Mouse (Mus musculus) ovary, postnatal 36 days (tissue): ENCODE measurements at regions not wholly inside any gene's neighbourhood (a gene's known extent, or its start where the extent isn't known, plus 50 kb on each side); places are given as distances from the start of the nearest gene placed in this dataset.
A peak's percentile ranks its signal among the peaks of the same experiment; 100 is the strongest.
"Not testable (repeated sequence)": the region's sequence is repeated elsewhere in the genome, so short reads cannot be mapped to it uniquely, and the experiment has no call there.

ENCODE experiments used
- DNase-seq: peaks from one replicate; pipeline ENCODE4 v3.0.0; 2022; ENCODE audit warnings: low spot score, mixed read lengths

DNA sequence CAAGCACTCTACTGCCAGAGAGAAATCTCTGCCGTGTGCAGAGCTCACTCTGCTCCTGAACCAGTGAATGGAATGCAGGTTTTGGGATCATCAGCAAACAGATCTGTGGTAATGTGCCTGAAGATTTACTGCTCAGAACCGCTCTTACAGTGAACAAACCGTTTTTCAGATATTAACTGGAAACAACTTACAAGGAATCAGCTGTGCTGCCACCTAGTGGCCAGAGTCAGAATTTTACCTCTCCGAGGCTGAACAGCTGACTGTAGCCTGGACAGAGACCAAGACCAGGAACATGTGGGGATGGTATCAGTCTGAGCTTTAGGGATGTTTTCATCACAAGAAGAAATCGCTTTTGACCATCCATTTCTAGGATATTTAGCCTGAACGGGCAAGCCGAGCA lies 65.3 kb downstream of the Gm15023 start:
- DNase-seq = not testable (repeated sequence)

DNA sequence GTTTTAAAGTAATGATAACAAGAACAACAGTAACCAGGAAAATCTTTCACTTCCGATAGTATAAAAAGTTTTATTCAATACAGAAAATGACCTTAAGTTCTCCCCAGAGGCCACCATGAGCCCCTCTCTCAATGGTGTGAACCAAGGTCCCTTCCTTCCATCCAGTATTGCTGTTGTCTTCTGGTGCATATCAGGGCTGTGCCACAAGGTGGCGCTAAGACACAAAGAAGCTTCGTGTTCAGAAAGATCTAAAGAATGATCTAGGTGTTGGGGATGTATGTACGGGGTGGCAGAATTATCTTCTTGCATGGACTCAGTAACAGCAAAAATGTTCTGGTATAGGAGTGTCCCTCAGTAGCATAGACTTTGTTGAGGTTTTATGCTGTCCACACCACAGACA lies 66.6 kb downstream of the Gm15023 start:
- peak; percentile 10 for DNase-seq

DNA sequence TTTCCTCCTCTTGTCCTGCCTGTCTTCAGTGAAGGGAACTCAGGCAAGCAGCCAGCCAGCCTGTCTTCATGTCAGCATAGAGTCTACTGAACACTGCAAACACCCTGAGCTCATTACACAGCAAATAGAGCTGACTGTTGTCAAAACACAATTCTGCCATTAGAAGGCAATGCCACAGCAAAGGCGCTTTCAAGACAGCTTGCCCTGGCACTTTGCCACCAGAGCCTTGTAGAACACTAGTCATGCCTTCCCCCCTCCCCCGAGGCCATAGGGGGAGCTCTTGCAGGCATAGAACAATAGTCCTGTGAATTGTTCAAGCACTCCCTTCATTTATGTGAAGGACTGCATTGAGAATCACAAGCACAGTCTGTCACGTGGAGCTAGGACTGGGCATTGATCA lies 75.8 kb downstream of the Gm15023 start:
- no peak for DNase-seq

DNA sequence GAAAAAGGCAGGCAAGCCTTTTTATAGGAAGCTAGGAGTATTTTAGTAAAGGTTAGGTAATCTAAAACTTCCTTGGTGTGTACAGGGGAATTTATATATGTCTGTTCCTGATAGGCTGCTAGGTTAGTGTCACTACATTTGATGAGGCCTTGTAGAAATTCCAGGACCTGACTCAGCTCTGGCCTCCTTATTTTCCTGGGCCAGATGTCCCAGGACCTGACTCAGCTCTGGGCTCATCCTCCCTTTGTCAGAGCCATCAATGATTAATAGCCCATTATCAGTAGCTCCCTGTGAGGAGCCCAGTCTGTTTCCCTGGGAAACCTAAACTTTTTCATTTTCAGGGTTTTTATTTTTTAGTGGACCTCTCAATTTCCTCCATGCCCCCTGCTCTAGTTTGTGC lies 79.3 kb downstream of the Gm15023 start:
- no peak for DNase-seq

DNA sequence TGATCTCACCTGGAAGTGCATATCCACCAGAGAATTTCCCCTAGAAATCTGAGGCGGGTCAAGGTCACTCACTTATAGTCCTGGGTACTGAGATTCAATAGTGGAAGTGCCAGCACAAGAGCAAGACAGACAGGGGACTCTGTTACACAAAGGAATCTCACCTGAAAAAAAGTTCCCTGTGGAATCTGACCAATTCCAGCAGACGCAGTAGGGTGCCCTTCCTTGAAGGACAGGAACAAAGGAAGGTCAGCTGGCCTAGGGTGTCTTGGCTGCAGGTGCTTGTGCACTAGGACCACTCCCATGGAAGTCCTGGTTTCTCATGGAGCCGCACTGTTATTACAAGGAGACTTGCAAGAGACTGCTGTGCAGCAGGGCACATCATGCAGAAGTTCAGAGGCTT lies 81.2 kb downstream of the Gm15023 start:
- DNase-seq = no peak

DNA sequence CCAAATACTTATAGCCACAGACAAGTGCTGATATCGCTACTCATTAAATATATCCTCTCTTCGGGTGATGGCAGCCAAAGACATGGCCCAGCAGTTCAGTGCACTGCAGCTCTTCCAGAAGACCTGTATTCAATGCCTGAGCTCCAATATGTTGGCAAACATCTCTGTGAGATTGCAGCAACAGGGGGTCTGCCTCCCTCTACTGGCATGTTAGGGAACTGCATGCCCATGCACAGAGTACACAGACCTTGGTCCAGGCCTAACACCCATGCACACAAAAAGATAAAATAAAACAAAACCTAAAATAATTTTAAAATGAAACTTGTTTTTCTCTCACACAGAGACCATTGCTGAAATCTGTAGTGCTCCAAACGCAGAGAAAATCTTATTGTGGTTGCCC lies 82.1 kb upstream of the Zmat1 start:
- DNase-seq = peak; percentile 61

DNA sequence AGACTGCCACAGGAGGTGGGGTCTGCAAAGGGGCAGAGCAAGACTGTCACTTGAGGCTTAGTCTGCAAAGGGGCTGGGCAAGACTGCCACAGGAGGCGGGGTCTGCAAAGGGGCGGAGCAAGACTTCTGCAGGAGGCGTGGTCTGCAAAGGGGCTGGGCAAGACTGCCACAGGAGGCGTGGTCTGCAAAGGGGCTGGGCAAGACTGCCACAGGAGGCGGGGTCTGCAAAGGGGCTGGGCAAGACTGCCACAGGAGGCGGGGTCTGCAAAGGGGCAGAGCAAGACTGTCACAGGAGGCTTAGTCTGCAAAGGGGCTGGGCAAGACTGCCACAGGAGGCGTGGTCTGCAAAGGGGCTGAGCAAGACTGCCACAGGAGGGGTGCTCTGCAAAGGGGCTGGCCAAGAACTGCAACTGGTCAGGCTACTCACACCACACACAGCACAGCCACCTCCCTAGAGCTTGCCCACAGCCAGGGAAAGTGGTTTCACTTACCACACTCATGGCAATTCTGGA lies 78.1 kb upstream of the Zmat1 start:
- peak; percentile 65 for DNase-seq

DNA sequence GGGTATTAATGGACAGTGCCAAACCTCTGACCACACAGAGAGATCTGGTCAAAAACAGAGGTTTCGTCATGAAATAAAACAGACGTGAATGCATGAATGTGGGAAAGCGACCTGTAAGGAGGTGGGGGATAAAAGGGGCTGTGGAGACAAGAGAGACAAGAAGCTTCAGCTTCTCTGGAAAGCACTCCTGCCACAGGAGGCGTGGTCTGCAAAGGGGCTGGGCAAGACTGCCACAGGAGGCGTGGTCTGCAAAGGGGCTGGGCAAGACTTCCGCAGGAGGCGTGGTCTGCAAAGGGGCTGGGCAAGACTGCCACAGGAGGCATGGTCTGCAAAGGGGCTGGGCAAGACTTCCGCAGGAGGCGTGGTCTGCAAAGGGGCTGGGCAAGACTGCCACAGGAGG lies 77.6 kb upstream of the Zmat1 start:
- DNase-seq = peak; percentile 20

DNA sequence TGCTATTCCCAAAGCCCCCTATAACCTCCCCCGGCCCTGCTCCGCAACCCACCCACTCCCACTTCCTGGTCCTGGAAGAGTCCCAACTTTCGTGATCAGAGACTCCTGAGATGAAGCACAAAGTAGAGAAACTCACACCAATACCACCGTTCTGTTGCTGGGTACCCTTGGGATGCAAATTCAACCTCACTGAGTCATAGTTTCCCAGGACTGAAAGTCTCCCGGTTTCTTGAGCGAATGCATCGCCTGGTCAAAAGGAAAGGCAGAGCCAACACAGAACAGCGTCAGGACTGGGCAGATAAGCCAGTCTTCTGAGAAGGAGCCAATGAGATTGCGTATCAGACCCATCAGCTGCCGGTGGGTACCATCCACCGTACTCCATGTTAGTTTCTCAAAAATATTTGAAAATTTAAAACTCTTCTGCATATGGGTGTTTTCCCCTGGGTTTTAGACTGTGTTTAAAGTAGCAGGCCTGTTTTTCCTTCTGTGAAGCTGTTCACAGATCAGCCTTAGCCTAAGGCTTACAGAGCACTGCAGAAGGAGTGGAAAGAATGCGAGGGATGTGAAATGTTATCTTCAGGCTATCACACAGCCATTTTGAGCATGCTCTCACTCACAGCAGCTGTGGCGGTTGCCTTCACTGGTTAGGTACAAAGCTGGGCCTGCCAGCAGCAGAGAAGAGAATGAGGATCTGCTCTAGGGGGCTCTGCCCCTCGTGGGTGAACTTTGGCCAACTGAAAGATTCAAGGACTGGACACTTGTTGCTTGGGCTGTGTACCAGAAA lies 77.0 kb upstream of the Zmat1 start:
- not testable (repeated sequence) for DNase-seq

DNA sequence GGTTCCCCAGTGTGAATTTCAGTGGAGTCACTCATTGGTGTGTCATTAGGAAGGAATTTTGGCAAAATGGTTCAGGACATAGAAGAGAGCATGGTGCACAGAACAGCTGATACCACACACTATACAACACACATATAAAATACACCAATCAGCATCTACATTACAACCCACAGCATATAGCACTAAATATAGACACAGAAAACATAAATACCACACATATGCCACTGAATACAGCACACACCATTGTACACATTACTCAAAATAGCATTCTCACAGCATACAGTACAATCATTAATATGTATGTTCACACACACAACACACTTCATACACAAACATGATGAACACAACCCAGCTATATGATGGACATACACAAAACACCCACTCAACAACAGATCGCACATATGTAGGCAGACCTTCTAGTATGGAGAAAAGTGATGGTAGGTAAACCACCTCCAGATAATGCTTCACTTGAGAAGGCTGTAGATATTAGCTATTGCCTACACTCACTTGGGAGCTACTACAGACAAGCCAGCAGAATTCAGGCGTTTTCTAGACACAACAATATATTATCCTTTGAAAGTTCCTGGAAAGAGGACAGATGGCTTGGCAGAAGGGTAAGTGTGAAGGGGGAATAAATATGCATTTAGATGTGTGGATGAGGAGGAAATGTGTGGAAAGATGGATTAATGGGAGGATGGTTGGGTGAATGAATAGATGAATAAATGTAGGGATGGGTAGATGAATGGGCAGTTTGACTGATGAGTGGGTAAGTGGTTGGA lies 71.6 kb upstream of the Zmat1 start:
- DNase-seq = no peak

DNA sequence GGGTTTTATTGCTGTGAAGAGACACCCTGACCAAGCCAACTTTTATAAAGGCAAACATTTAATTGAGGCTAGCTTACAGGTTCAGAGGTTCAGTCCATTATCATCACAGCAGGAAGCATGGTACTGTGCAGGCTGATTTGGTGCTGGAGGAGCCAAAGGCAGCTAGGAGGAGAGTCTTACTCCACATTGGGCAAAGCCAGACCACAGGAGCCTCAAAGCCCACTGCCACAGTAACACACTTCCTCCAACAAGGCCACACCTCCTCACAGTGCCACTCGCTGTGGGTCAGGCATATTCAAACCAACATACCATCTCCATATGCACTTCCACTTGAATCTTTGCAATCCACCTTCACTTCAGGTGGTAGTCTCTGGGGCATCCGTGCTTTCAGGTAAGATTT lies 70.4 kb upstream of the Zmat1 start:
- no peak for DNase-seq

DNA sequence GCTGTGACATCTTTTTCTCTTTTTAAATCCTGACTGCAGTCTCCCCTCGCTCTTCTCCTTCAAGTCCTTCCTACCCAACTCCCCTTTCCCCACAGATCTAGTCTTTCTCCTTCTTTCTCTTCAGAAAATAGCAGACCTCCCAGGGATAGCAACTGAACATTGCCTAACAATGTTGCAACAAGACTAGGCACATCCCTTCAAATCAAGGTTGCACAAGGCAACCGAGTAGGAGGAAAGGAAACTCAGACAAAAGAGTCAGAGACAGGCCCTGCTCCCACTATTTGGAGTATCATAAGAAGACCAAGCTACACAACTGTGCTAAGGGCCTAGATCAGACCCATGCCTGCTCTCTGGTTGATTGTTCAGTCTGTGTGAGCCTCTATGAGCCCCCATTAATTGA lies 66.9 kb upstream of the Zmat1 start:
- DNase-seq = no peak

DNA sequence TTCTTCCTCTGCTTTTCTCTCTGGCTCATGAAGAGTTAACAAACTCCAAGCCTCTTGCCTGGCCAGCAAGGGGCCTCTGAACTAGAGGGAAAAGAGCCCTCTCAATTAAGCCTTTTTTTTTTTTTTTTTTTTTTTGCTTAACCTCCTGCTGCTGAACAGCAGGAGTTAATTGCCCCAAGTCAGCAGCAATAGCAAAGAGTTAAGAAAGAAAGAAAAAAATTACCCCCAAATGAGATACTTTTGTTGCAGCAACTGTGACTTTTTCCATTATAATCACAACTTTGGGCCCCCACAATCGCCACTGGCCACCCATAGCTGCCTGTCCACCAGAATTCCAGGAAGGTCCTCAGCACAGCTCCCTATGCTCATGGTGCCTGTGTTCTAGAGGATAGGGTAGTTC lies 60.4 kb upstream of the Zmat1 start:
- no peak for DNase-seq

DNA sequence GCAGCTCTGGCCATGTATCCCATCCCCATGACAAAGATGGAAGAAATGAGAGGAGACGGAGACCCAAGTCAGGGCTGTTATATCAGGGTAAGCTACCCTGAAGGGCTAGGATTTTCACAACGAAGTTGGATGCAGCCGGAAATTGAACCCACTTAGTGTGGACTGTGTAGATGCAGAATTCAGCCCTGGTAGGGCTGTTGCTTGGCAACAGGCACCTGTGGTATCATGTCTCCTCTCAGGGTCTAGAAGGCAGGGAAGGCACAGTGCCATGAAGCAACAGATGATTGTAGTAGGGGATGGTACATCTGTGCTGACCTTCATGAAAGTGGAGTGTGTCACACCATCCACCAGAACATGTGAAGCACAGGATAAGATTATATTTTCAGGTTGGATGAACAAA lies 51.2 kb upstream of the Zmat1 start:
- DNase-seq = no peak

DNA sequence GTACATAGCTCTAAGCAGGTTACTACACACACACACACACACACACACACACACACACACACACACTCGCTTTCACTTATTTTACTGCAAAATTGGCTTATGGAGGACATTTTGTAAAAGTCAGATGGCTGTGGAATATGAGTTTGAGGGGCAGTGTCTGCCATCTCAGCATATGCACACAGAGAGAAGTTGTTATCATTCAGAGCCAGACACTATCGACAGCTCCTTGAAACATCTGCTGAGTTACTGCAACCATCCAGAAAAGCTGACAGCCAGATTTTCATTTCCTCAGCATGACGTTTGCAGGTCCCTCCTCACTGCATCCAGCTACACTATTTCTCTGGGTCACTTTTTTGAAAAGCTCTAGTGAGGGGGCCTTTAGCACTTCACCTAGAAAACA lies 49.9 kb upstream of the Zmat1 start:
- no peak for DNase-seq
